34 mouse cellular contexts compared by ENCODE assay signal in the genomic region with DNA sequence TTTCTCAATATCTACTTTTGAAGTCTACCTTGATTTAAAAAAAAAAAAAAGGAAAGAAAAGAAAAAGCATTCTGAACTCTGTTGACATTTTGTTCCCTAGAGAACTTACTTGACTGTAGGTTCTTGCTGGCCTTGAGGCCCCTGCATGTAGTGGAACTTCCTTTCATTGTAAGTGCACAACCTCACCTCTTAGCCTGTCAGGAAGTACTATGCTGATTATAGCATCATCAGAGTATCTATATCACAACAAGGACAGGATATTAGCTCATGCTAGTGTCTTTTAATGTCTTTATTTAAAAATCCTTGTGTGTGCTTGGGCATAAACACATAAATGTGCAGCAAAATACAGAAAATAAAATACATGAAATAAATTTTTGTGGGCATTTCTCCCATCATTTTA. TPM values are rescaled to one million over a fixed set of nuclear protein-coding genes. Genes with fewer than 3 reads are reported as not detected.
DNase-seq lines count a peak whose midpoint lies in the region; ATAC-seq and TF ChIP-seq lines count a peak whose summit lies in the region.
"Had no signal": no experiment of that assay in that cellular context is flagged by ENCODE, and none has a peak within 500 bp of the region (broad histone marks: within the 10 kb centered on the region; RNA-seq: fewer than 3 reads in every experiment).

No protein-coding gene starts in this region.

- H3K27ac ChIP-seq in lung, embryonic 14.5 days (ENCODE audit: low read depth) = no peak overlapping the region
- H3K27ac ChIP-seq in layer of hippocampus, adult 2 months = no peak overlapping the region
- H3K27ac ChIP-seq: embryonic facial prominence, embryonic 13.5 days; forebrain, embryonic 10.5 days; forebrain, embryonic 13.5 days; heart, adult 2 months; heart, embryonic 10.5 days; heart, embryonic 13.5 days; hindbrain, embryonic 14.5 days; hindbrain, postnatal 0 days had no signal

- no peak overlapping the region for H3K9ac ChIP-seq in lung, embryonic 14.5 days
- H3K9ac ChIP-seq: embryonic facial prominence, embryonic 13.5 days; forebrain, embryonic 13.5 days; heart, embryonic 13.5 days; hindbrain, embryonic 14.5 days had no signal

- H3K4me1 ChIP-seq in lung, embryonic 14.5 days (ENCODE audit: insufficient read depth) = no peaks in the 10 kb centered on the region
- H3K4me1 ChIP-seq: embryonic facial prominence, embryonic 13.5 days; forebrain, embryonic 10.5 days; forebrain, embryonic 13.5 days; heart, embryonic 10.5 days; heart, embryonic 13.5 days had no signal

- H3K27me3 ChIP-seq in lung, embryonic 14.5 days (ENCODE audit: insufficient read depth, low read length) = no peaks in the 10 kb centered on the region
- H3K27me3 ChIP-seq: CH12.LX; embryonic facial prominence, embryonic 13.5 days; forebrain, embryonic 13.5 days; heart, embryonic 13.5 days had no signal

- no peak overlapping the region for H3K4me2 ChIP-seq in lung, embryonic 14.5 days
- H3K4me2 ChIP-seq: embryonic facial prominence, embryonic 13.5 days; forebrain, embryonic 13.5 days; heart, embryonic 13.5 days; hindbrain, embryonic 14.5 days had no signal

- no peak overlapping the region for H3K4me3 ChIP-seq in lung, embryonic 14.5 days (ENCODE audit: low read depth, low read length)
- no peak overlapping the region for H3K4me3 ChIP-seq in layer of hippocampus, adult 2 months
- H3K4me3 ChIP-seq: embryonic facial prominence, embryonic 13.5 days; forebrain, embryonic 10.5 days; forebrain, embryonic 13.5 days; heart, adult 2 months; heart, embryonic 10.5 days; heart, embryonic 13.5 days had no signal

- no peak for ATAC-seq in lung, embryonic 14.5 days (ENCODE audit: insufficient read depth)
- ATAC-seq in CD4-positive, CD25-positive, alpha-beta regulatory T cell, adult 4 months = peak; percentile 75
- ATAC-seq in inflammation-experienced regulatory T-cells, adult 6 months = peak; percentile 61
- ATAC-seq in megakaryocyte progenitor cell, adult 5-6 weeks (replicated peaks; ENCODE audit: poor library complexity) = no peak
- ATAC-seq: forebrain, embryonic 13.5 days; forebrain, embryonic 16.5 days; hindbrain, postnatal 0 days; Patski had no signal

- H3K9me3 ChIP-seq in lung, embryonic 14.5 days (ENCODE audit: low read depth, low read length) = no peaks in the 10 kb centered on the region
- H3K9me3 ChIP-seq: embryonic facial prominence, embryonic 13.5 days; forebrain, embryonic 10.5 days; forebrain, embryonic 13.5 days; G1E; heart, embryonic 10.5 days; heart, embryonic 13.5 days had no signal

- no peaks in the 10 kb centered on the region for H3K36me3 ChIP-seq in lung, embryonic 14.5 days (ENCODE audit: insufficient read depth)
- H3K36me3 ChIP-seq: embryonic facial prominence, embryonic 13.5 days; forebrain, embryonic 10.5 days; G1E; heart, embryonic 10.5 days; heart, embryonic 13.5 days had no signal

- TF ChIP-seq CTCF in lung, embryonic 14.5 days (IDR thresholded peaks at IDR 0.05; ENCODE audit: low read depth) = no peak
- TF ChIP-seq CTCF in layer of hippocampus, adult 2 months (conservative IDR thresholded peaks at IDR 0.05) = no peak

- DNase-seq in lung, embryonic 14.5 days = peak; percentile 9
- no peak for DNase-seq in lung, postnatal 25 days (ENCODE audit: low spot score)
- no peak for DNase-seq in layer of hippocampus, adult 2 months (ENCODE audit: low spot score in 2 of 2)
- DNase-seq: adrenal gland, adult 2 months; adrenal gland, postnatal 14 days; cerebellum, adult 11 months; cerebellum, adult 2 months; cerebellum, adult 9-11 months; cerebellum, postnatal 25 days; gastrocnemius, postnatal 10 days; gastrocnemius, postnatal 36 days; heart, adult 2 months; heart, postnatal 14 days; heart, postnatal 4 days had no signal

RNA-seq across cellular contexts. Expression of a gene that starts 53.4 kb away (rescaled TPM):
- polyA plus RNA-seq in lung, embryonic 14.5 days (2014; fragmentation: Nextera tagmentation; extraction: Ambion mirVana) = not detected in 2 replicates
- not detected for polyA plus RNA-seq in CD4-positive, CD25-positive, alpha-beta regulatory T cell, adult 4 months (2017; shearing (Covaris generic))
- not detected for polyA plus RNA-seq in inflammation-experienced regulatory T-cells, adult 6 months (2017; shearing (Covaris generic))
- under 1 TPM in 1 of 2 experiments, not detected in 1; 0.15 TPM for total RNA-seq in layer of hippocampus, adult 2 months (2021)
- total RNA-seq in megakaryocyte progenitor cell, adult 5-6 weeks (2015) = 0.15 TPM in 1 of 2 replicates, not detected in the other
- total RNA-seq in megakaryocyte progenitor cell, adult 5-6 weeks (2017) = not detected in 2 replicates
- total RNA-seq: adrenal gland, adult 2 months; adrenal gland, postnatal 14 days; adrenal gland, postnatal 4 days; CH12.LX; common myeloid progenitor, adult 5-6 weeks; gastrocnemius, adult 18-20 months; gastrocnemius, postnatal 10 days; gastrocnemius, postnatal 36 days; granulocyte monocyte progenitor cell, adult 5-6 weeks; heart, adult 2 months; heart, postnatal 4 days; hindbrain, postnatal 0 days had no signal
- polyA plus RNA-seq: adrenal gland, adult 2 months; C2C12; cerebellum, adult 2 months; embryonic facial prominence, embryonic 13.5 days; forebrain, embryonic 10.5 days; forebrain, embryonic 13.5 days; forebrain, embryonic 16.5 days; G1E; heart, adult 2 months; heart, embryonic 13.5 days; hindbrain, embryonic 11.5 days; hindbrain, embryonic 14.5 days; hindbrain, postnatal 0 days; Patski had no signal

Comparison
In these comparisons a context has a peak if more than half of its experiments do, and no peak if none do; other contexts are left out.
1. ATAC-seq: peak in CD4-positive, CD25-positive, alpha-beta regulatory T cell, adult 4 months (single experiment) and inflammation-experienced regulatory T-cells, adult 6 months (single experiment); none in lung, embryonic 14.5 days (single experiment) and megakaryocyte progenitor cell, adult 5-6 weeks (single experiment).